Mouse (Mus musculus): Measurements from ENCODE around the gene Ptch1. TPM values are rescaled to one million over a fixed set of nuclear protein-coding genes. Genes with fewer than 3 reads are reported as not detected.
A peak's percentile ranks its signal among the peaks of the same experiment; 100 is the strongest.

The Ptch1 gene
- polyA plus RNA-seq (2014; fragmentation: Nextera tagmentation; extraction: Ambion mirVana) = 71.5 and 79.8 TPM in 2 replicates

DNA sequence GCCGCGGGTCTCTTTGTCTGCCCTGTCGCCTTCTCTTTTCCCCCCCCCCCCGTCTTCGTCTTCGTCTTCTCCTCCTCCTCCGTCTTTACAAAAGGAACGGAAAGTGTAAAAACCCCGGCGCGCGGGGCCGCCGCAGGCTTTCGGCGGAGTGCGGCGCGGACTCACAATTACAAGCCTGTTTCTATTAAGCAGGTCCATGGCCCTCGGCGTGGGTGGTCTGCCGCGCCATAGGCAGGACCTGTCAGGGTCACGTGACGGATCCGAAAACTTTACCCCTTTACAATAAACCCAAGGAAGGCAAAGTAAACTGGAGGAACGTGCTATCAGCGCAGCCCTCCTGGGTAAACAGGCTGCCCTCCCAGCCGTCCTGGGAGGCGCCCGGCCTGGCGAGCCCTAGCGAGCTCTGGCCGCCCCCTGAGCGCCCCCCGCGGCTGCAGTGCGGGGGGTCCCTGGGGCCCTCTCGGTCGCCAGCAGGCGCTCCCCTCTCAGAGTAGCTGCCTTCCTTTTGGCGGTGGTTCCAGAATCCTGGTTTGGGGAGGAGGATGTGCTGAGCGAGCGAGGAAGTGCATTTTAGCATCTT lies at the start of gene Ptch1:
TSS of gene Ptch1 (minus strand) at position 343 of the 580 bp plus-strand sequence.
- Histone ChIP-seq H3K4me3 (ENCODE audit: low read depth, low read length) (peak within 1 kb of the TSS; percentile 82), H3K4me2 (replicated peaks; ENCODE audit: low read depth, low read length) (peak within 1 kb of the TSS; percentile 95), H3K9me3 (ENCODE audit: control insufficient read depth, low read depth, low read length) (no peaks in the 10 kb centered on the region), H3K27ac (ENCODE audit: low read length) (peak within 1 kb of the TSS; percentile 95), H3K4me1 (ENCODE audit: control insufficient read depth, insufficient read depth, low read length) (peaks cover 11% of the 10 kb centered on the region; the same call in 1 of the 2 replicates), H3K36me3 (ENCODE audit: control insufficient read depth, insufficient read depth, low read length) (no peaks in the 10 kb centered on the region), H3K27me3 (ENCODE audit: control insufficient read depth, insufficient read depth, low read length) (no peaks in the 10 kb centered on the region), H3K9ac (replicated peaks; ENCODE audit: low read depth, low read length) (peak within 1 kb of the TSS; percentile 95)
- ATAC-seq (ENCODE audit: insufficient number of reproducible peaks, insufficient read depth, low FRiP score, low read depth) = peak; percentile 68
- 2% methylated on average over 40 of the region's 44 CpGs for WGBS

DNA sequence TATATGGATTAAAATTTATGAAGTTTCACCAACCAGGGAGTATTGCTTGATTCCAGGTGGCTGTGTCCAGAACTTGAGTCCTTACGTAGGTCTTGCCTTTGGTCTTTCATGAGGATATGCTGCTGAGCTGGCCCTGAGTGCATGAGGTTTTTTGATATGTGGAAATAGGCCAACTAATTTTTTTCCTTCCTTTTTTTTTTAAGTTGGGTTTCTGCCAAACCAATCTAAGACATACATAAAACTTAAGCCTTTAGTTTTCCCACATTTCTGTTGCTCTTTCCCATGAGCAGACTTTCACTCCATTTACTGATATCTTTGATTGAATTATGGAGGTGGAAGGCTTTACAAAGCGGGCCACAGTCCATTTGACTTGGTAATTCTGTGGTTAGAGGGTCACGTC lies 47.9 kb upstream of the Ptch1 start:
- Histone ChIP-seq H3K4me1 (ENCODE audit: control insufficient read depth, insufficient read depth, low read length) (no peaks in the 10 kb centered on the region; the same call in 1 of the 2 replicates), H3K36me3 (ENCODE audit: control insufficient read depth, insufficient read depth, low read length) (no peaks in the 10 kb centered on the region), H3K27ac (ENCODE audit: low read length) (no peak overlapping the region), H3K9ac (replicated peaks; ENCODE audit: low read depth, low read length) (no peak overlapping the region), H3K27me3 (ENCODE audit: control insufficient read depth, insufficient read depth, low read length) (no peaks in the 10 kb centered on the region), H3K4me3 (ENCODE audit: low read depth, low read length) (no peak overlapping the region), H3K4me2 (replicated peaks; ENCODE audit: low read depth, low read length) (no peak overlapping the region), H3K9me3 (ENCODE audit: control insufficient read depth, low read depth, low read length) (no peaks in the 10 kb centered on the region)
- 66% methylated on average over 3 of the region's 3 CpGs for WGBS
- no peak for ATAC-seq (ENCODE audit: insufficient number of reproducible peaks, insufficient read depth, low FRiP score, low read depth)

DNA sequence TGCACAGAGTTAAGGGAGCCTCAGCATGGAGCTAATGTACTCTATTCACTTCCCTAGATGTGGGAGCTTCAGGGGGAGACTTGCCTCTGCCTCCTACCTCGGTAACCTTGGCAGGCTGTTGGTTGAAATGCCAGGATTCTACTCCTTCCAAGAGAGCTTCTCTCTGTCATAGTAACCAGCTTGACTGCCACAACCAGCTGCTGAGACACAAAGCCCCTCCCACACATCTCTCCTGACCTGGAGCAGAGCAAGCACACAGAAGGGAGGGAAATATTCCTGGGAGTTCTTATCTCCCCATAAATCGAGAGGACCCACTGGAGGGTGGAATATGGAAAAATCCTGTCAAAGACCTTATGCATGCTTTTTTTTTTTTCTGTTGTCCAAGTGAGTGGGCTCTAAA lies 39.8 kb upstream of the Ptch1 start:
- ATAC-seq (ENCODE audit: insufficient number of reproducible peaks, insufficient read depth, low FRiP score, low read depth) = no peak
- Histone ChIP-seq H3K4me3 (ENCODE audit: low read depth, low read length) (no peak overlapping the region), H3K4me2 (replicated peaks; ENCODE audit: low read depth, low read length) (no peak overlapping the region), H3K27ac (ENCODE audit: low read length) (no peak overlapping the region), H3K9ac (replicated peaks; ENCODE audit: low read depth, low read length) (no peak overlapping the region), H3K9me3 (ENCODE audit: control insufficient read depth, low read depth, low read length) (no peaks in the 10 kb centered on the region), H3K36me3 (ENCODE audit: control insufficient read depth, insufficient read depth, low read length) (no peaks in the 10 kb centered on the region), H3K4me1 (ENCODE audit: control insufficient read depth, insufficient read depth, low read length) (peaks cover 17% of the 10 kb centered on the region), H3K27me3 (ENCODE audit: control insufficient read depth, insufficient read depth, low read length) (no peaks in the 10 kb centered on the region)
- 21% methylated on average over 2 of the region's 2 CpGs for WGBS

DNA sequence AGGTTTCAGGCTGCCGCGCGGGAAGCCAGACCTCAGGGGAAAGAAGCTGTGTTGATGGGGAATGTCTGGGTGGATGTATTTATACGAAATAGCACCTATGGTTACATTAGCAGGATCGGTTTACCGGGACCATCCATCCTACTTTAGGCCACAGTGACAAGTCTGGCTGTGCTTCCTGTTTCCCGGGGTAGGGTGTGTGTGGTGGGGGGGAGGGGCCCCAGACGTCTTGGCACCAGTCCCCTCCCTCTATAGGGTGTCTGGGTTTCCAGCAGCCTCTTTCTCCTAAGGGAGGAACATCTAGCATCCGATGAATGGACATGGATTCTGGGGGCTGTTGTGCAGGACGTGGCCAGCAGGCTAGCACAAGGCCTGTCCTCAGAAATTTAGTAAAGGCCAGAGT lies 36.3 kb upstream of the Ptch1 start:
- no peaks in the 10 kb centered on the region for H3K9me3 ChIP-seq (ENCODE audit: control insufficient read depth, low read depth, low read length)
- no peaks in the 10 kb centered on the region for H3K36me3 ChIP-seq (ENCODE audit: control insufficient read depth, insufficient read depth, low read length)
- peak overlapping the region; percentile 7; the same call in 1 of the 2 replicates for H3K27ac ChIP-seq (ENCODE audit: low read length)
- peaks cover 17% of the 10 kb centered on the region for H3K4me1 ChIP-seq (ENCODE audit: control insufficient read depth, insufficient read depth, low read length)
- H3K4me3 ChIP-seq (ENCODE audit: low read depth, low read length) = no peak overlapping the region
- H3K27me3 ChIP-seq (ENCODE audit: control insufficient read depth, insufficient read depth, low read length) = no peaks in the 10 kb centered on the region
- peak; percentile 82; the same call in 1 of the 2 replicates for ATAC-seq (ENCODE audit: insufficient number of reproducible peaks, insufficient read depth, low FRiP score, low read depth)
- no peak overlapping the region for H3K9ac ChIP-seq (replicated peaks; ENCODE audit: low read depth, low read length)
- WGBS = 10% methylated on average over 10 of the region's 10 CpGs
- no peak overlapping the region for H3K4me2 ChIP-seq (replicated peaks; ENCODE audit: low read depth, low read length)

DNA sequence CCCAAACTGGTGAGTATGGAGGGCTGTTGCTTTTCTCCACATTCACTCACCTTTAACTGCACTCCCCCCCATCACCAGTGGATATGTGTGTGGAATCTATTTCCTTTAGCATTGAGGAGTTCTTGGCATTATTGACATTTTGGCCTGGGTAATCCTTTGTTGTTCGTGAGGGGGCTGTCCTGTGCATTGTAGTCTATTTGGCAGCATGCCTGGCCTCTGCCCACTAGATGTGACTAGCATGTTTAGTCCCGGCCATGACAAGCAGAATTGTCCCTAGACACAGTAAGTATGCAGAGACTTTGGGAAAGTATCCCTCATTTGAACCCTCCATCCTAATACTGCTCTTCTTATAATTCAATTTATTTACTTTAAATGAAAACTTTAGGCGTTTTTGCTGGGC lies 24.2 kb upstream of the Ptch1 start:
- Histone ChIP-seq H3K4me3 (ENCODE audit: low read depth, low read length) (no peak overlapping the region), H3K9ac (replicated peaks; ENCODE audit: low read depth, low read length) (no peak overlapping the region), H3K27ac (ENCODE audit: low read length) (no peak overlapping the region), H3K36me3 (ENCODE audit: control insufficient read depth, insufficient read depth, low read length) (no peaks in the 10 kb centered on the region), H3K9me3 (ENCODE audit: control insufficient read depth, low read depth, low read length) (no peaks in the 10 kb centered on the region), H3K4me2 (replicated peaks; ENCODE audit: low read depth, low read length) (no peak overlapping the region), H3K4me1 (ENCODE audit: control insufficient read depth, insufficient read depth, low read length) (no peaks in the 10 kb centered on the region), H3K27me3 (ENCODE audit: control insufficient read depth, insufficient read depth, low read length) (no peaks in the 10 kb centered on the region)
- WGBS = 74% methylated on average over 3 of the region's 3 CpGs
- ATAC-seq (ENCODE audit: insufficient number of reproducible peaks, insufficient read depth, low FRiP score, low read depth) = no peak

DNA sequence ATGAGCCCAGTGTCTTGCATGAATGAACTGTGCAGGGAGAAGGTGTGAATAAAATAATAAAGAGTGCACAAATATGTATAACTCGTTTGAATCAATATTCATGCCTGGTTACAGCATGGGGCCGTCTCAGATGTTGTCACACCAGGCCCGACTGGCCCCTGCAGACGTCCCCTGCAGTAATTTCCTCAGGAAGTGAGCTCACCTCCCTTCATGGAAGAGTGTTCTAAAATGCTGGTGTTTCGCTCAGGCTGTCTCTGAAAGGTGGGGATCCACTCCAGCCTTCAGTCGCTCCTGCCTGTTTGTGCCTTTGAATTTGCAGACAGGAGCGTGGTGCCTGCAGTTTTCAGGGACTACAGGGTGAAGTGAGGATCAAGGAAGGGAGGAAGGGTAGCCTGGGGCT lies 22.5 kb upstream of the Ptch1 start:
- WGBS = 63% methylated on average over 7 of the region's 7 CpGs

DNA sequence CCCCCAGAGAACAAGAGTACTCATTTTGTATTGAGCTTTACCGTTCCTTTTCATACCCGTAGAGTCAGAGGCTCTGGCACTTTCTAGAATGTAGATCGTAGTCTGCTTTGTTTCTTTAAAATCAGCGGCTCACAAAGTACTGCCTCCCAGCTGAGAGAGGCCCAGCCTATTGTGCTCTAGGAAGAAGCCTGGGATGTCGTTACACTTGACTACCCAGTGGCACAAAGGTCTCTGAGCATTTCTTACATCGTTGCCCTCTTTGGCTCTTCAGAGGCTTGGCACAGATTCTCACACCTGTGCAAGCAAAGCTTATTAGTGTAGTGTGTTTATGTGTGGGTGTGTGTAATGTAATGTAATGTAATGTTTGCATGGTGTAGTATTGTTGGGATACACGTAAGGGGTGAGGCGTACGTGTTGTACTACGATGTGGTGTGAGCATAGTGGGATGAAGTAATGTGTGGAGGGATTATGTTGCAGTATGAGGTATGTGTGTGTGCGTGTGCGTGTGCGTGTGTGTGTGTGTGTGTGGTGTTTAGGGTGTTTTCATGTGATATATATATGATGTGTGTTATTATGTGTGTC lies 20.2 kb upstream of the Ptch1 start:
- 77% methylated on average over 13 of the region's 13 CpGs for WGBS
- Histone ChIP-seq H3K9me3 (ENCODE audit: control insufficient read depth, low read depth, low read length) (no peaks in the 10 kb centered on the region), H3K36me3 (ENCODE audit: control insufficient read depth, insufficient read depth, low read length) (no peaks in the 10 kb centered on the region), H3K4me1 (ENCODE audit: control insufficient read depth, insufficient read depth, low read length) (no peaks in the 10 kb centered on the region), H3K9ac (replicated peaks; ENCODE audit: low read depth, low read length) (no peak overlapping the region), H3K27ac (ENCODE audit: low read length) (no peak overlapping the region), H3K27me3 (ENCODE audit: control insufficient read depth, insufficient read depth, low read length) (no peaks in the 10 kb centered on the region), H3K4me3 (ENCODE audit: low read depth, low read length) (no peak overlapping the region), H3K4me2 (replicated peaks; ENCODE audit: low read depth, low read length) (no peak overlapping the region)
- no peak for ATAC-seq (ENCODE audit: insufficient number of reproducible peaks, insufficient read depth, low FRiP score, low read depth)

More for the DNA sequence above, 22.5 kb upstream of the Ptch1 start:
- no peak for ATAC-seq (ENCODE audit: insufficient number of reproducible peaks, insufficient read depth, low FRiP score, low read depth)
- Histone ChIP-seq H3K4me3 (ENCODE audit: low read depth, low read length) (no peak overlapping the region), H3K9me3 (ENCODE audit: control insufficient read depth, low read depth, low read length) (no peaks in the 10 kb centered on the region), H3K27ac (ENCODE audit: low read length) (no peak overlapping the region; the same call in 1 of the 2 replicates), H3K4me1 (ENCODE audit: control insufficient read depth, insufficient read depth, low read length) (no peaks in the 10 kb centered on the region), H3K36me3 (ENCODE audit: control insufficient read depth, insufficient read depth, low read length) (no peaks in the 10 kb centered on the region), H3K9ac (replicated peaks; ENCODE audit: low read depth, low read length) (no peak overlapping the region), H3K27me3 (ENCODE audit: control insufficient read depth, insufficient read depth, low read length) (no peaks in the 10 kb centered on the region), H3K4me2 (replicated peaks; ENCODE audit: low read depth, low read length) (no peak overlapping the region)

DNA sequence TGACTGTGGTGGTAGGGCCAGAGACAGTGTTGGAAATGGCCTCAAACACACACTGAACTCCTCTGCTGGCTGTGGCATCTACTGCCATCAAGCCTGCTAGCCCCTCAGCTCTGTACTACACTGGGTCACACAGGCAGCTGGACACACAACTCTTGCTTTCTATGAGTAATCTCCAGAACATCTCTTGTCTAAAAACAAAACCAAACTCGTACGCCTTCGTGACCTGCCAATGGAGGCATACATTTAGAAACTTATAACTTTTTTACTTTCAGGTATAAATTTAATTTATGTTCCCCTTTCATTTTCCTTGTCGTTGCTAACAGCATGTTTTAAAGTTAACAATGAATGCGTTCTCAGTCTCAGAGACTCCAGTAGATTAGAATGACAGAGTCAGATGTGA lies 19.4 kb upstream of the Ptch1 start:
- H3K36me3 ChIP-seq (ENCODE audit: control insufficient read depth, insufficient read depth, low read length) = no peaks in the 10 kb centered on the region
- no peak overlapping the region for H3K4me3 ChIP-seq (ENCODE audit: low read depth, low read length)
- no peak overlapping the region for H3K27ac ChIP-seq (ENCODE audit: low read length)
- no peak overlapping the region for H3K9ac ChIP-seq (replicated peaks; ENCODE audit: low read depth, low read length)
- no peak overlapping the region for H3K4me2 ChIP-seq (replicated peaks; ENCODE audit: low read depth, low read length)
- no peaks in the 10 kb centered on the region for H3K27me3 ChIP-seq (ENCODE audit: control insufficient read depth, insufficient read depth, low read length)
- H3K9me3 ChIP-seq (ENCODE audit: control insufficient read depth, low read depth, low read length) = no peaks in the 10 kb centered on the region
- ATAC-seq (ENCODE audit: insufficient number of reproducible peaks, insufficient read depth, low FRiP score, low read depth) = no peak
- no peaks in the 10 kb centered on the region for H3K4me1 ChIP-seq (ENCODE audit: control insufficient read depth, insufficient read depth, low read length)
- WGBS = 83% methylated on average over 5 of the region's 5 CpGs
